Mouse (Mus musculus): ENCODE results near the gene Yeats2. TPM values are rescaled to one million over a fixed set of nuclear protein-coding genes. Genes with fewer than 3 reads are reported as not detected.

The Yeats2 gene
- polyA plus RNA-seq, 1 experiment from 2014 or later: 4.3 TPM

DNA sequence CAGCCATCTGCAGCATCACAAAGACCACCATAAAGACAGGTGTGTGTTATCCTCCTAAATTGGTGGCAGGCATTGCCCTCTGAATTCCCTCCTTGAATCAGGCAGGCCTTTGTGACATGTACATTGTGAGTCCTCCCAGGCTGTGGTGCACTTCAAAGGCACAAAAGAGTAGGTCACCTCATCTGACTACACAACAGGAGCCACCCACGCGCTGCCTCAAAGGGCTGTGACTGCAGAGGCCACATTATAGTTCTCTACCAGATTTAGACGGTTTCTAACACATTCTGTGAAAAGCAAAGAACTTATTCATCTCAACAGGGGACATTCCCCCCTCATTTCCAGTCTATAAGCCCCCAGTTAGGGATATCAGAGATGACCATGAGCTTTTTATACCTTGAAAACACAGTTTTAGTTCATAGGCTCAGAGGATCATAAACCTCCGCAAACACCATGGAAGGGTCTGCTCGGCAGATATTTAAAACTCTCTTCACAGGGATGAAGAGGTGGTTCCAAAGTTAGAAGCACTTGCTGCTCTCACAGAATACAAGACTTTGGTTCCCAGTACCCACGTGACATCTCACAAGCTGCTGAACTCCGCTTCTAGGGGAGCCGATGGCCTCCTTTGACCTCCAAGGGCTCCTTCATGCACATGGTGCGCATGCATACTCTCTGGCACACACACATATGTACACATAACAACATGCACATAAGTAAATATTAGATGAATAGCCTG, 107.7 kb downstream of the Yeats2 start:
- Histone ChIP-seq H3K9me3 (ENCODE audit: control insufficient read depth) (no peaks in the 10 kb centered on the region), H3K4me3 (ENCODE audit: low read depth, low read length) (no peak overlapping the region), H3K36me3 (ENCODE audit: control insufficient read depth, insufficient read depth) (no peaks in the 10 kb centered on the region), H3K4me1 (replicated peaks; ENCODE audit: control insufficient read depth, insufficient read depth, low read length) (no peaks in the 10 kb centered on the region), H3K27ac (ENCODE audit: low read depth, low read length) (no peak overlapping the region), H3K9ac (ENCODE audit: low read depth, low read length) (no peak overlapping the region), H3K27me3 (replicated peaks; ENCODE audit: control insufficient read depth, insufficient read depth, low read length) (no peaks in the 10 kb centered on the region), H3K4me2 (replicated peaks; ENCODE audit: low read depth) (no peak overlapping the region)
- no peak for ATAC-seq
- no peak for TF ChIP-seq CTCF (IDR thresholded peaks at IDR 0.05; ENCODE audit: low read depth)
- 87% methylated on average over 9 of the region's 9 CpGs for WGBS

GRCm38 (mm10) chr16:20257926-20258325, 117.1 kb downstream of the Yeats2 start:
- Histone ChIP-seq H3K27ac (ENCODE audit: low read depth, low read length) (no peak overlapping the region), H3K9me3 (ENCODE audit: control insufficient read depth) (no peaks in the 10 kb centered on the region), H3K27me3 (replicated peaks; ENCODE audit: control insufficient read depth, insufficient read depth, low read length) (no peaks in the 10 kb centered on the region), H3K4me3 (ENCODE audit: low read depth, low read length) (no peak overlapping the region), H3K9ac (ENCODE audit: low read depth, low read length) (no peak overlapping the region), H3K36me3 (ENCODE audit: control insufficient read depth, insufficient read depth) (no peaks in the 10 kb centered on the region), H3K4me1 (replicated peaks; ENCODE audit: control insufficient read depth, insufficient read depth, low read length) (no peaks in the 10 kb centered on the region), H3K4me2 (replicated peaks; ENCODE audit: low read depth) (no peak overlapping the region)
- ATAC-seq: no peak
- 82% methylated on average over 5 of the region's 5 CpGs for WGBS
- TF ChIP-seq CTCF (IDR thresholded peaks at IDR 0.05; ENCODE audit: low read depth): no peak

- H3K4me3 ChIP-seq (ENCODE audit: low read depth, low read length): no peak overlapping the region
- H3K9ac ChIP-seq (ENCODE audit: low read depth, low read length): no peak overlapping the region
- no peak for ATAC-seq
- H3K4me1 ChIP-seq (replicated peaks; ENCODE audit: control insufficient read depth, insufficient read depth, low read length): no peaks in the 10 kb centered on the region
- no peak for TF ChIP-seq CTCF (IDR thresholded peaks at IDR 0.05; ENCODE audit: low read depth)
- no peaks in the 10 kb centered on the region for H3K27me3 ChIP-seq (replicated peaks; ENCODE audit: control insufficient read depth, insufficient read depth, low read length)
- H3K36me3 ChIP-seq (ENCODE audit: control insufficient read depth, insufficient read depth): no peaks in the 10 kb centered on the region
- no peak overlapping the region for H3K27ac ChIP-seq (ENCODE audit: low read depth, low read length)
- H3K4me2 ChIP-seq (replicated peaks; ENCODE audit: low read depth): no peak overlapping the region
- no peaks in the 10 kb centered on the region for H3K9me3 ChIP-seq (ENCODE audit: control insufficient read depth)
- WGBS: 70% methylated on average over 7 of the region's 7 CpGs
These were observed 124.2 kb downstream of the Yeats2 start for GRCm38 (mm10) chr16:20265089-20265488.

DNA sequence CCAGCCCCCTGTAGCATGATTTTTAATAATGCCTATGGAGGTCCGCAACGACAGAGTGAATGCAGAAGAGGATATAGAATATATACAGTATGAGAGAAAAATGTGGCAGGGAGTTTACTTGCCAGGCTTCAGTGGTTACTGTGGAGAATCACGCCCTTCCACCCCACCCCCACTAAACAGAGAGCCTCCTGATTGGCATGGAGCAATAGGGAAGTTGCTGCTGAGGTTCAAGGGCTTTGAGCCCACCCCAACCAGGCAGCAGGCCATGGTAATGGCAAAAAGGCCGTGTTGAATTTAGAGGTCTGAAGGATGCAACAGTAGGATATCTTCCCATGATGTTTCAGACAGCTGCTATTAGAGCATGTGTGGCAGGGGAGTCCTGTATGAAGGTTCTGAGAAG, 130.5 kb downstream of the Yeats2 start:
- Histone ChIP-seq H3K36me3 (ENCODE audit: control insufficient read depth, insufficient read depth) (no peaks in the 10 kb centered on the region), H3K27me3 (replicated peaks; ENCODE audit: control insufficient read depth, insufficient read depth, low read length) (no peaks in the 10 kb centered on the region), H3K4me1 (replicated peaks; ENCODE audit: control insufficient read depth, insufficient read depth, low read length) (no peaks in the 10 kb centered on the region), H3K4me2 (replicated peaks; ENCODE audit: low read depth) (no peak overlapping the region), H3K9ac (ENCODE audit: low read depth, low read length) (no peak overlapping the region), H3K9me3 (ENCODE audit: control insufficient read depth) (no peaks in the 10 kb centered on the region), H3K4me3 (ENCODE audit: low read depth, low read length) (no peak overlapping the region), H3K27ac (ENCODE audit: low read depth, low read length) (no peak overlapping the region)
- 81% methylated on average over 4 of the region's 4 CpGs for WGBS
- no peak for ATAC-seq
- no peak for TF ChIP-seq CTCF (IDR thresholded peaks at IDR 0.05; ENCODE audit: low read depth)

GRCm38 (mm10) chr16:20272994-20273393, 132.1 kb downstream of the Yeats2 start:
- no peak overlapping the region for H3K9ac ChIP-seq (ENCODE audit: low read depth, low read length)
- H3K4me3 ChIP-seq (ENCODE audit: low read depth, low read length): no peak overlapping the region
- H3K36me3 ChIP-seq (ENCODE audit: control insufficient read depth, insufficient read depth): 0 out of 2 replicates have a peak, but pooled peaks cover 2% of the 10 kb centered on the region
- no peaks in the 10 kb centered on the region for H3K4me1 ChIP-seq (replicated peaks; ENCODE audit: control insufficient read depth, insufficient read depth, low read length)
- H3K27ac ChIP-seq (ENCODE audit: low read depth, low read length): no peak overlapping the region
- 5% methylated on average over 3 of the region's 3 CpGs for WGBS
- H3K27me3 ChIP-seq (replicated peaks; ENCODE audit: control insufficient read depth, insufficient read depth, low read length): no peaks in the 10 kb centered on the region
- ATAC-seq: no peak
- no peak for TF ChIP-seq CTCF (IDR thresholded peaks at IDR 0.05; ENCODE audit: low read depth)
- H3K4me2 ChIP-seq (replicated peaks; ENCODE audit: low read depth): no peak overlapping the region
- no peaks in the 10 kb centered on the region for H3K9me3 ChIP-seq (ENCODE audit: control insufficient read depth)

DNA sequence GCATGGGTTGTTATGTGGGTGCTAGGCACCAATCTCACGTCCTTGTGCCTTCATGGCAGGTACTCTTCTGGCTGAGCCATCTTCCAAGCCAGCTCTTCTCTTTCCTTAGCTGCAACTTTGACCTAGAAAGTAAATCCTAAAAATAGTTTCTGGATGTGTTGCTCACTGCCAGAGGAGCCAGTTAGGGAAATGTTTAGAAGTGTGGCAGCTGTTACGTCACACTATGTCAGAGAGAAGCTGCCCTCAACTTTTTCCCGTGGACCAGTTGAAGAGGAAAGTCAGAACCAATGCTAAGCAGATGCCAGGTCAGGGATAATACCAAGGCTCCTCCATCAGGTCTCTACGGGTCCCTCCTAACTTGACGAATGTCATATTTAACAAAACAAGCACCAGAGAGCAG, 138.5 kb downstream of the Yeats2 start:
- Histone ChIP-seq H3K4me3 (ENCODE audit: low read depth, low read length) (no peak overlapping the region), H3K36me3 (ENCODE audit: control insufficient read depth, insufficient read depth) (peaks cover 48% of the 10 kb centered on the region), H3K4me2 (replicated peaks; ENCODE audit: low read depth) (no peak overlapping the region), H3K9me3 (ENCODE audit: control insufficient read depth) (no peaks in the 10 kb centered on the region), H3K4me1 (replicated peaks; ENCODE audit: control insufficient read depth, insufficient read depth, low read length) (no peaks in the 10 kb centered on the region), H3K27me3 (replicated peaks; ENCODE audit: control insufficient read depth, insufficient read depth, low read length) (no peaks in the 10 kb centered on the region), H3K27ac (ENCODE audit: low read depth, low read length) (0 out of 2 replicates have a peak overlapping the region, but pooled peaks have one; percentile 15), H3K9ac (ENCODE audit: low read depth, low read length) (no peak overlapping the region)
- ATAC-seq: no peak
- WGBS: 77% methylated on average over 5 of the region's 5 CpGs
- no peak for TF ChIP-seq CTCF (IDR thresholded peaks at IDR 0.05; ENCODE audit: low read depth)

Data from intestine, postnatal 0 days (tissue).